Mouse (Mus musculus): Measurements from ENCODE around the gene A830031A19Rik. TPM values are rescaled to one million over a fixed set of nuclear protein-coding genes. Genes with fewer than 3 reads are reported as not detected.

Gene A830031A19Rik
- polyA plus RNA-seq (2012; rRNA removed) (0.19 TPM in 1 of 2 replicates, not detected in the other), polyA plus RNA-seq (2014; fragmentation: Nextera tagmentation; extraction: Ambion mirVana) (not detected in 2 replicates)

GRCm38 (mm10) chr11:24074634-24075104 is at the start of gene A830031A19Rik:
Gene A830031A19Rik (minus strand): TSS chr11:24075054.
- WGBS = 1% methylated on average over 11 of the region's 11 CpGs
- TF ChIP-seq POLR2A (IDR thresholded peaks at IDR 0.05; ENCODE audit: borderline replicate concordance, extremely low read depth, insufficient read depth, insufficient read length) = no peak
- peak within 1 kb of the TSS; percentile 96 for H3K9ac ChIP-seq (ENCODE audit: low read depth, low read length, severe bottlenecking)
- ATAC-seq (ENCODE audit: low FRiP score, low read depth) = no peak
- H3K4me3 ChIP-seq (replicated peaks; ENCODE audit: low read length) = peak within 1 kb of the TSS; percentile 75
- H3K36me3 ChIP-seq (ENCODE audit: control insufficient read depth, insufficient read depth, low read length) = no peaks in the 10 kb centered on the region
- H3K9me3 ChIP-seq (ENCODE audit: control insufficient read depth, low read length) = no peaks in the 10 kb centered on the region
- H3K27ac ChIP-seq (replicated peaks; ENCODE audit: low read depth, low read length) = peak within 1 kb of the TSS; percentile 97
- no peak for DNase-seq (ENCODE audit: low spot score)
- H3K4me2 ChIP-seq (replicated peaks; ENCODE audit: low read depth, low read length, severe bottlenecking) = peak within 1 kb of the TSS; percentile 95
- peaks cover 12% of the 10 kb centered on the region; the same call in 1 of the 2 replicates for H3K4me1 ChIP-seq (ENCODE audit: control insufficient read depth, insufficient read depth, low read length)
- no peaks in the 10 kb centered on the region for H3K27me3 ChIP-seq (ENCODE audit: control insufficient read depth, insufficient read depth, low read length)

GRCm38 (mm10) chr11:24123991-24124390 is 49.1 kb upstream of the A830031A19Rik start:
- peaks cover 36% of the 10 kb centered on the region for H3K4me1 ChIP-seq (ENCODE audit: control insufficient read depth, insufficient read depth, low read length)
- DNase-seq (ENCODE audit: low spot score) = no peak
- H3K4me3 ChIP-seq (replicated peaks; ENCODE audit: low read length) = no peak overlapping the region
- no peaks in the 10 kb centered on the region for H3K27me3 ChIP-seq (ENCODE audit: control insufficient read depth, insufficient read depth, low read length)
- no peak overlapping the region for H3K9ac ChIP-seq (ENCODE audit: low read depth, low read length, severe bottlenecking)
- ATAC-seq (ENCODE audit: low FRiP score, low read depth) = no peak
- no peak for TF ChIP-seq POLR2A (IDR thresholded peaks at IDR 0.05; ENCODE audit: borderline replicate concordance, extremely low read depth, insufficient read depth, insufficient read length)
- H3K27ac ChIP-seq (replicated peaks; ENCODE audit: low read depth, low read length) = no peak overlapping the region
- 85% methylated on average over 2 of the region's 2 CpGs for WGBS
- no peaks in the 10 kb centered on the region for H3K9me3 ChIP-seq (ENCODE audit: control insufficient read depth, low read length)
- H3K36me3 ChIP-seq (ENCODE audit: control insufficient read depth, insufficient read depth, low read length) = peaks cover 13% of the 10 kb centered on the region
- no peak overlapping the region for H3K4me2 ChIP-seq (replicated peaks; ENCODE audit: low read depth, low read length, severe bottlenecking)

- no peaks in the 10 kb centered on the region for H3K9me3 ChIP-seq (ENCODE audit: control insufficient read depth, low read length)
- H3K27ac ChIP-seq (replicated peaks; ENCODE audit: low read depth, low read length) = no peak overlapping the region
- no peak for TF ChIP-seq POLR2A (IDR thresholded peaks at IDR 0.05; ENCODE audit: borderline replicate concordance, extremely low read depth, insufficient read depth, insufficient read length)
- WGBS = 80% methylated on average over 7 of the region's 7 CpGs
- no peak overlapping the region for H3K4me3 ChIP-seq (replicated peaks; ENCODE audit: low read length)
- no peak overlapping the region for H3K9ac ChIP-seq (ENCODE audit: low read depth, low read length, severe bottlenecking)
- DNase-seq (ENCODE audit: low spot score) = no peak
- ATAC-seq (ENCODE audit: low FRiP score, low read depth) = no peak
- H3K4me2 ChIP-seq (replicated peaks; ENCODE audit: low read depth, low read length, severe bottlenecking) = no peak overlapping the region
- H3K36me3 ChIP-seq (ENCODE audit: control insufficient read depth, insufficient read depth, low read length) = peaks cover 13% of the 10 kb centered on the region
- no peaks in the 10 kb centered on the region for H3K27me3 ChIP-seq (ENCODE audit: control insufficient read depth, insufficient read depth, low read length)
- peaks cover 46% of the 10 kb centered on the region for H3K4me1 ChIP-seq (ENCODE audit: control insufficient read depth, insufficient read depth, low read length)
Observed at GRCm38 (mm10) chr11:24122899-24123298, 48.0 kb upstream of the A830031A19Rik start.

DNA sequence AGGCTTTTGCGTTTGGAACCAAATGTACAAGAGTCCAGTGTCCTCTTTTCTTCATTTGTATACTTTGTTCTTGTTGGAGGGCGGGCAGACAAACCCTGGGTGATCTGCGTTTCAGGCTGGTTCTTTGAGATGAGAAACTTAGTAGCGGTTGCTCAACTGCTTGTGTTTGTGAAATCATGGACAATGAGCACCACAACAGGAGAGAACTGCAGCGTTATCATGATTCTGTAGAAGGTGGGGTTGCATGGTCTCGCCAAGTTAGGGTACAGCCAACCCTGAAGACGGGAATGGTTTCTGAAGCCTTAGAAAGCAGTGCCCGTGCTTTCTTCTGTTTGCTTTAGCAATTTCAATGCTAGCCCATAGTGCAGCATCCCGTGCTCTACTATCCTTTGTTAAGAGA is 46.3 kb upstream of the A830031A19Rik start:
- Histone ChIP-seq H3K36me3 (ENCODE audit: control insufficient read depth, insufficient read depth, low read length) (peaks cover 13% of the 10 kb centered on the region), H3K9ac (ENCODE audit: low read depth, low read length, severe bottlenecking) (no peak overlapping the region), H3K9me3 (ENCODE audit: control insufficient read depth, low read length) (no peaks in the 10 kb centered on the region), H3K27me3 (ENCODE audit: control insufficient read depth, insufficient read depth, low read length) (no peaks in the 10 kb centered on the region), H3K4me1 (ENCODE audit: control insufficient read depth, insufficient read depth, low read length) (peaks cover 60% of the 10 kb centered on the region), H3K4me3 (replicated peaks; ENCODE audit: low read length) (no peak overlapping the region), H3K4me2 (replicated peaks; ENCODE audit: low read depth, low read length, severe bottlenecking) (no peak overlapping the region), H3K27ac (replicated peaks; ENCODE audit: low read depth, low read length) (no peak overlapping the region)
- no peak for ATAC-seq (ENCODE audit: low FRiP score, low read depth)
- WGBS = 86% methylated on average over 9 of the region's 9 CpGs
- no peak for TF ChIP-seq POLR2A (IDR thresholded peaks at IDR 0.05; ENCODE audit: borderline replicate concordance, extremely low read depth, insufficient read depth, insufficient read length)
- no peak for DNase-seq (ENCODE audit: low spot score)

DNA sequence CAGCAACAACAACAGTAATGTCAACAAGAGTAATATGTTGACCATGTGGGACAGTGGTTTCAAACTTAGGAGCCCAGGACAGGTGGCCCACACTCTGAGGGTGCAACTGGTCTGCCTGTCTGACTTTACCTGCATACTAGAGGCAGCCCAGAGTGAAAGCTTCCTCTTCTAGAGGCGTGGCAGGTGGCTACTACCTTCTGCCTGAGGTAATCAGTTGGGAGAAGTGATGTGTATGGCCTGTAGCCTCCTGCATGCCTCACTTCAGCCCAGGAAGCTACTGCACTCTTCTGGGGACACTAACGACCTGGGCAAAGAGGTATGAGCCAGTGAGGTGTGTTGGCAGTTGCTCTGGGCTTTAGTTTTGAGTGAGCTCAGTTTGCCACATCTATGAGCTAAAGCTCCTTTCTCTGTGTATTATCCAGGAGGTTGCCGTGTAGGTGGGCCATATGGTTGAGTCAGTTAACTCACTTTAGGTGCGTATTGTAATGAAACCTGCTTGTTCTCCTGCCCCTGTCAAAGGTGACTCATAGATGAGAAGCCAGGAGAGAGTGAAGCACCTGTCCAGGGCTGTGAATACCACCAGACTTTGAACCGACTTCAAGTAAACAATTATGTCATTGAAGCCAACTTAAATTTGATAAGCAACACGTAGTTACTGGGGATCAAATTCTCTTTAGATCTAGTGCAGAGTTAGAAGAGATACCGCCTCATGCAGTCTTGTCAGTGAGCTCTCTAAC is 41.9 kb upstream of the A830031A19Rik start:
- Histone ChIP-seq H3K9ac (ENCODE audit: low read depth, low read length, severe bottlenecking) (no peak overlapping the region), H3K27ac (replicated peaks; ENCODE audit: low read depth, low read length) (no peak overlapping the region), H3K9me3 (ENCODE audit: control insufficient read depth, low read length) (no peaks in the 10 kb centered on the region), H3K4me2 (replicated peaks; ENCODE audit: low read depth, low read length, severe bottlenecking) (no peak overlapping the region), H3K4me3 (replicated peaks; ENCODE audit: low read length) (no peak overlapping the region), H3K36me3 (ENCODE audit: control insufficient read depth, insufficient read depth, low read length) (peaks cover 4% of the 10 kb centered on the region; the same call in 1 of the 2 replicates), H3K27me3 (ENCODE audit: control insufficient read depth, insufficient read depth, low read length) (no peaks in the 10 kb centered on the region), H3K4me1 (ENCODE audit: control insufficient read depth, insufficient read depth, low read length) (peaks cover 58% of the 10 kb centered on the region)
- 80% methylated on average over 7 of the region's 7 CpGs for WGBS
- ATAC-seq (ENCODE audit: low FRiP score, low read depth) = no peak
- DNase-seq (ENCODE audit: low spot score) = no peak
- no peak for TF ChIP-seq POLR2A (IDR thresholded peaks at IDR 0.05; ENCODE audit: borderline replicate concordance, extremely low read depth, insufficient read depth, insufficient read length)
